Mouse (Mus musculus) midbrain, embryonic 14.5 days (tissue): ENCODE data around the gene Lnx2. TPM values are rescaled to one million over a fixed set of nuclear protein-coding genes. Genes with fewer than 3 reads are reported as not detected.

Source experiments
- ATAC-seq: fragments of 200-750 bp; cut with Nextera tagmentation; 2 replicates; pipeline ENCODE4 v1.8.0; 2017; ENCODE audit warnings: moderate number of reproducible peaks, moderate library complexity; ENCODE audit not compliant: low FRiP score, low TSS enrichment
- DNase-seq: peaks from one replicate; pipeline ENCODE4 v3.0.0-alpha.2; 2015
- H3K27ac ChIP-seq: fragments of 300-500 bp; sonication (generic); replicated peaks from 2 replicates; pipeline ENCODE4 v1.5.1; 2014; ENCODE audit warnings: mild to moderate bottlenecking, low read depth, low read length, moderate library complexity
- H3K27me3 ChIP-seq: fragments of 300-500 bp; sonication (generic); 2 replicates; pipeline ENCODE4 v1.6.1; 2014; ENCODE audit warnings: low read length, control low read depth, mixed read lengths; ENCODE audit not compliant: control insufficient read depth, insufficient read depth
- H3K36me3 ChIP-seq: fragments of 300-500 bp; sonication (generic); 2 replicates; pipeline ENCODE4 v1.6.1; 2014; ENCODE audit warnings: low read length, control low read depth; ENCODE audit not compliant: control insufficient read depth, insufficient read depth
- H3K4me1 ChIP-seq: fragments of 300-500 bp; sonication (generic); 2 replicates; pipeline ENCODE4 v1.6.1; 2014; ENCODE audit warnings: mild to moderate bottlenecking, antibody characterized with exemption, low read length, control low read depth; ENCODE audit not compliant: control insufficient read depth, insufficient read depth
- H3K4me2 ChIP-seq: fragments of 300-500 bp; sonication (generic); 2 replicates; pipeline ENCODE4 v1.6.1; 2014; ENCODE audit warnings: mild to moderate bottlenecking, low read length, moderate library complexity
- H3K4me3 ChIP-seq: fragments of 300-500 bp; sonication (generic); replicated peaks from 2 replicates; pipeline ENCODE4 v1.5.1; 2014; ENCODE audit warnings: low read depth, low read length
- H3K9ac ChIP-seq: fragments of 300-500 bp; sonication (generic); replicated peaks from 2 replicates; pipeline ENCODE4 v1.6.1; 2014; ENCODE audit warnings: mild to moderate bottlenecking, low read length, moderate library complexity
- H3K9me3 ChIP-seq: fragments of 300-500 bp; sonication (generic); 2 replicates; pipeline ENCODE4 v1.6.1; 2016; ENCODE audit warnings: low read length, control low read depth, mixed read lengths; ENCODE audit not compliant: control insufficient read depth
- WGBS: fragments of 180-500 bp; shearing (Covaris S2); extraction: QIAGEN DNeasy Blood & Tissue Kit; methylation state at CpG from one replicate; pipeline ENCODE4 v1.1.7; 2014; 5-methylcytosine and 5-hydroxymethylcytosine counted together
- polyA plus RNA-seq: library from polyadenylated mRNA; unstranded; fragments of >200 nt; fragmentation: Nextera tagmentation; extraction: Ambion mirVana; gene quantifications from 2 replicates; pipeline ENCODE4 v1.2.1, GENCODE M21; 2014

Gene Lnx2
- polyA plus RNA-seq, 1 experiment from 2014 or later: 5.2 TPM

GRCm38 (mm10) chr5:146981376-146981775 lies 95.0 kb downstream of the Lnx2 start:
- Histone ChIP-seq H3K4me1 (no peaks in the 10 kb centered on the region), H3K27ac (no peak overlapping the region), H3K4me3 (no peak overlapping the region), H3K27me3 (no peaks in the 10 kb centered on the region; the same call in 1 of the 2 replicates), H3K9me3 (no peaks in the 10 kb centered on the region), H3K4me2 (no peak overlapping the region), H3K9ac (no peak overlapping the region), H3K36me3 (no peaks in the 10 kb centered on the region)
- 87% methylated on average over 6 of the region's 6 CpGs for WGBS
- ATAC-seq: no peak
- no peak for DNase-seq

- Histone ChIP-seq H3K9me3 (no peaks in the 10 kb centered on the region), H3K4me2 (no peak overlapping the region), H3K36me3 (no peaks in the 10 kb centered on the region), H3K27me3 (no peaks in the 10 kb centered on the region), H3K4me3 (no peak overlapping the region), H3K27ac (no peak overlapping the region), H3K9ac (no peak overlapping the region), H3K4me1 (no peaks in the 10 kb centered on the region)
- DNase-seq (no peak), ATAC-seq (no peak)
- WGBS: 74% methylated on average over 13 of the region's 13 CpGs
Observed at GRCm38 (mm10) chr5:146974781-146975123, 101.6 kb downstream of the Lnx2 start.

- Histone ChIP-seq H3K4me3 (no peak overlapping the region), H3K4me2 (no peak overlapping the region), H3K9me3 (no peaks in the 10 kb centered on the region), H3K4me1 (no peaks in the 10 kb centered on the region), H3K36me3 (no peaks in the 10 kb centered on the region), H3K27ac (no peak overlapping the region), H3K27me3 (no peaks in the 10 kb centered on the region), H3K9ac (no peak overlapping the region)
- WGBS: 76% methylated on average over 25 of the region's 25 CpGs
- DNase-seq: no peak
- ATAC-seq: no peak
Observed at GRCm38 (mm10) chr5:146973858-146974780, 102.3 kb downstream of the Lnx2 start.

DNA sequence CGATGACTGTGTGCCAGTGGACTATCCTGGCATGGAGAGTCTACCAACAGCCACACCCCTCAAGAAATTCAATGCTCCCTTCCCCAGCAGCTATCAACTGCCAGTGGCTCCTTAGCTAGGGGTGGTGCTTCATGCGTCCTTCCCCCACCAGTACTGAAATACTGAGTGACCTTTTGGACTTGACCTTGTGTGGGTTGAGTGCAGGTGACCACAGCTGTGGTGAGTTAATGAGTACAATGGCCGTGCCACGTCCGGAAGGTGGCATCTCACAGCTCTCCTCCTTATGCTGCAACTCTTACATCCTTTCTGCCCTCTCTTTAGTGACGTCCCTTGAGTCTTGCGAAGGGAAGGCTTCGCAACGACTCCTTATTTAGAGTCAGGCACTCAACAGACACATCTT lies 103.0 kb downstream of the Lnx2 start:
- Histone ChIP-seq H3K27me3 (no peaks in the 10 kb centered on the region), H3K27ac (no peak overlapping the region), H3K4me2 (no peak overlapping the region), H3K9me3 (no peaks in the 10 kb centered on the region), H3K4me3 (no peak overlapping the region), H3K36me3 (no peaks in the 10 kb centered on the region), H3K4me1 (no peaks in the 10 kb centered on the region), H3K9ac (no peak overlapping the region)
- WGBS: 94% methylated on average over 9 of the region's 9 CpGs
- no peak for DNase-seq
- no peak for ATAC-seq

- Histone ChIP-seq H3K4me3 (no peak overlapping the region), H3K4me2 (no peak overlapping the region), H3K9me3 (no peaks in the 10 kb centered on the region), H3K27me3 (no peaks in the 10 kb centered on the region), H3K27ac (no peak overlapping the region), H3K9ac (no peak overlapping the region), H3K36me3 (no peaks in the 10 kb centered on the region), H3K4me1 (no peaks in the 10 kb centered on the region)
- no peak for ATAC-seq
- WGBS: 70% methylated on average over 10 of the region's 10 CpGs
- no peak for DNase-seq
Observed at GRCm38 (mm10) chr5:146971776-146972561, 104.4 kb downstream of the Lnx2 start.

GRCm38 (mm10) chr5:146968695-146969393 lies 107.5 kb downstream of the Lnx2 start:
- 0 out of 2 replicates have a peak overlapping the region, but pooled peaks have one; percentile 9 for H3K9ac ChIP-seq
- no peaks in the 10 kb centered on the region for H3K9me3 ChIP-seq
- H3K4me3 ChIP-seq: no peak overlapping the region
- no peak overlapping the region for H3K4me2 ChIP-seq
- ATAC-seq (no peak), DNase-seq (no peak)
- H3K27ac ChIP-seq: no peak overlapping the region
- no peaks in the 10 kb centered on the region for H3K4me1 ChIP-seq
- 49% methylated on average over 13 of the region's 13 CpGs for WGBS
- no peaks in the 10 kb centered on the region for H3K27me3 ChIP-seq
- no peaks in the 10 kb centered on the region for H3K36me3 ChIP-seq

Other genes starting within 250 kb of the Lnx2 start
- 410 and 413 TPM in 2 replicates for gene Rpl21, start 243.7 kb downstream of the Lnx2 start, polyA plus RNA-seq
- 6.9 and 8.2 TPM in 2 replicates for gene Rasl11a, start 231.5 kb downstream of the Lnx2 start, polyA plus RNA-seq
- 102 and 110 TPM in 2 replicates for gene Gtf3a, start 127.9 kb downstream of the Lnx2 start, polyA plus RNA-seq
- gene Mtif3, start 112.8 kb downstream of the Lnx2 start, polyA plus RNA-seq: 30.0 and 32.3 TPM in 2 replicates
- 102 and 107 TPM in 2 replicates for gene Polr1d, start 464 bp upstream of the Lnx2 start, polyA plus RNA-seq
- 5.7 and 8.6 TPM in 2 replicates for gene Gsx1, start 112.1 kb upstream of the Lnx2 start, polyA plus RNA-seq
- gene Pdx1, start 193.4 kb upstream of the Lnx2 start, polyA plus RNA-seq: not detected in 2 replicates
- not detected in 2 replicates for gene Cdx2, start 230.7 kb upstream of the Lnx2 start, polyA plus RNA-seq
- gene Urad, start 245.9 kb upstream of the Lnx2 start, polyA plus RNA-seq: not detected in 2 replicates